Mouse (Mus musculus): Measurements from ENCODE around the gene Ncl. TPM values are rescaled to one million over a fixed set of nuclear protein-coding genes. Genes with fewer than 3 reads are reported as not detected.

The Ncl gene
- total and polyA plus RNA-seq, 2 experiments from 2014 or later, result 29.8 to 209 TPM

DNA sequence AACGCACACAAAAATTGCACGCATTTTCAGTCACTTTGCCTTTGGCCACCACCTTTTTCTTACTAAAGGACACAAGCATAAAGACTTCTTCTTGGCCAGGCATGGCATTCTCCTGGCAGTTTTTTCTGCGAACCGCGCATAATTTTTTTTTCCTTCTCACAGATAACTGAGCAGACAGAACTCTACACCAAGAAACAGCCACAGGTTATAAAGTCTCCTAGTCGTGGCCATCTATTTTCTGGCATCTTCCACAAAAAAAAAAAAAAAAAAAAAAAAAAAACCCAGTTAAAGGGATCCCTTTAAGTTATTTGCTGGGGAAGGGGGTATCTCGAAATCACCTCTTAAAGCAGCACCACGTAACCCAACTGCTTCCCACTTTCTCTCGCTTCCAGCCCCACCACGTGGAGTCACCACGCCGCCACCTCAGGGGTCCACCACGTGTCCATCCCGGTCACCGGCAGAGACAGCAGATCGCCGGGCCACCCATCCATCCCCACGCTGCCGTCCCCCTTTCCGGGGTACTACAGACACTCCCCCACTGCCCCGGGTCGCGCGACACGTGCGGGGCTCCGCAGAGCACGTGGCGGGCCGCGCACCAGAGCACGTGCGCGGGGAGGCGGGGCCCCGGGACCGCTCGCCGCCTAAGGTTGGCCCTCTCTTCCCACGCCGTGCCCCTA lies 833 bp downstream of the Ncl start:
- Histone ChIP-seq H3K36me3 (ENCODE audit: insufficient read depth, low read length) (peaks cover 29% of the 10 kb centered on the region), H3K9ac (replicated peaks; ENCODE audit: low read length, poor library complexity, severe bottlenecking) (peak overlapping the region; percentile 97), H3K27ac (ENCODE audit: low read depth, low read length) (peak overlapping the region; percentile 100), H3K4me1 (ENCODE audit: insufficient read depth, low read length) (peaks cover 4% of the 10 kb centered on the region; the same call in 1 of the 2 replicates), H3K9me3 (ENCODE audit: low read length) (no peaks in the 10 kb centered on the region), H3K4me3 (ENCODE audit: low read depth, low read length) (peak overlapping the region; percentile 78), H3K4me2 (ENCODE audit: low read depth, low read length, poor library complexity, severe bottlenecking) (peak overlapping the region; percentile 63), H3K27me3 (ENCODE audit: insufficient read depth, low read length) (no peaks in the 10 kb centered on the region)
- no peak for TF ChIP-seq CTCF (IDR thresholded peaks at IDR 0.05)
- DNase-seq (ENCODE audit: low spot score), result no peak
- under 1% methylated on average over 41 of the region's 41 CpGs for WGBS
- ATAC-seq (ENCODE audit: low FRiP score), result peak; percentile 58

GRCm38 (mm10) chr1:86354186-86354585 lies 5.0 kb downstream of the Ncl start:
- Histone ChIP-seq H3K36me3 (ENCODE audit: insufficient read depth, low read length) (peaks cover 59% of the 10 kb centered on the region), H3K27ac (ENCODE audit: low read depth, low read length) (no peak overlapping the region), H3K4me3 (ENCODE audit: low read depth, low read length) (no peak overlapping the region), H3K4me1 (ENCODE audit: insufficient read depth, low read length) (no peaks in the 10 kb centered on the region), H3K9ac (replicated peaks; ENCODE audit: low read length, poor library complexity, severe bottlenecking) (no peak overlapping the region), H3K27me3 (ENCODE audit: insufficient read depth, low read length) (no peaks in the 10 kb centered on the region), H3K4me2 (ENCODE audit: low read depth, low read length, poor library complexity, severe bottlenecking) (no peak overlapping the region), H3K9me3 (ENCODE audit: low read length) (no peaks in the 10 kb centered on the region)
- ATAC-seq (ENCODE audit: low FRiP score) (no peak), DNase-seq (ENCODE audit: low spot score) (no peak)
- TF ChIP-seq CTCF (IDR thresholded peaks at IDR 0.05), result no peak
- WGBS, result 88% methylated on average over 2 of the region's 2 CpGs

GRCm38 (mm10) chr1:86350576-86350975 lies 8.6 kb downstream of the Ncl start:
- H3K9me3 ChIP-seq (ENCODE audit: low read length), result no peaks in the 10 kb centered on the region
- H3K4me2 ChIP-seq (ENCODE audit: low read depth, low read length, poor library complexity, severe bottlenecking), result no peak overlapping the region
- ATAC-seq (ENCODE audit: low FRiP score), result no peak
- 93% methylated on average over 8 of the region's 8 CpGs for WGBS
- DNase-seq (ENCODE audit: low spot score), result no peak
- H3K27ac ChIP-seq (ENCODE audit: low read depth, low read length), result no peak overlapping the region
- TF ChIP-seq CTCF (IDR thresholded peaks at IDR 0.05), result no peak
- H3K9ac ChIP-seq (replicated peaks; ENCODE audit: low read length, poor library complexity, severe bottlenecking), result no peak overlapping the region
- H3K27me3 ChIP-seq (ENCODE audit: insufficient read depth, low read length), result no peaks in the 10 kb centered on the region
- H3K4me3 ChIP-seq (ENCODE audit: low read depth, low read length), result no peak overlapping the region
- H3K36me3 ChIP-seq (ENCODE audit: insufficient read depth, low read length), result peaks cover 51% of the 10 kb centered on the region
- no peaks in the 10 kb centered on the region for H3K4me1 ChIP-seq (ENCODE audit: insufficient read depth, low read length)

- no peak overlapping the region for H3K4me2 ChIP-seq (ENCODE audit: low read depth, low read length, poor library complexity, severe bottlenecking)
- no peak for TF ChIP-seq CTCF (IDR thresholded peaks at IDR 0.05)
- H3K27me3 ChIP-seq (ENCODE audit: insufficient read depth, low read length), result no peaks in the 10 kb centered on the region
- no peak overlapping the region for H3K4me3 ChIP-seq (ENCODE audit: low read depth, low read length)
- H3K9me3 ChIP-seq (ENCODE audit: low read length), result no peaks in the 10 kb centered on the region
- no peak overlapping the region for H3K27ac ChIP-seq (ENCODE audit: low read depth, low read length)
- H3K9ac ChIP-seq (replicated peaks; ENCODE audit: low read length, poor library complexity, severe bottlenecking), result no peak overlapping the region
- no peaks in the 10 kb centered on the region for H3K4me1 ChIP-seq (ENCODE audit: insufficient read depth, low read length)
- peaks cover 44% of the 10 kb centered on the region for H3K36me3 ChIP-seq (ENCODE audit: insufficient read depth, low read length)
- ATAC-seq (ENCODE audit: low FRiP score), result no peak
- 88% methylated on average over 1 of the region's 1 CpGs for WGBS
- DNase-seq (ENCODE audit: low spot score), result no peak
Observed at GRCm38 (mm10) chr1:86349696-86350095, 9.5 kb downstream of the Ncl start.

DNA sequence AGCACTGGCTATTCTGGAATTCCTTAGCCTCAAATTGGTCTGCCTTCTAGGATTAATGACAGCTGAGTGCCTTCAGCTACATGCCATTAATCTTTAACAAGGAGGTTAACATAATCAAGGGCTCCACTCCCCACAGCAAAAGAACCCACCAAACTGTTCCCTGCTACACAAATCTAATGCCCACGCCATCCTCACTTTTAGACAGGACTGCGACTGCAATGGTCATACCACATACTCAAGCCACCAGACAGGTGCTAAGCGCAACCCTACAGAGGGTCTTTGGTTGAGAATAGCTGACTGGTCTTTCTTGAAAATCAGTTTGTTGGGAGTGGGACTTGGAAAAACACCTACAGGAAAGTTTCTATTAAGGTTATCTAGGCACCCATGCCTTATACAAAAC lies 10.0 kb downstream of the Ncl start:
- DNase-seq (ENCODE audit: low spot score) (no peak), ATAC-seq (ENCODE audit: low FRiP score) (no peak)
- Histone ChIP-seq H3K4me3 (ENCODE audit: low read depth, low read length) (no peak overlapping the region), H3K4me2 (ENCODE audit: low read depth, low read length, poor library complexity, severe bottlenecking) (no peak overlapping the region), H3K27ac (ENCODE audit: low read depth, low read length) (no peak overlapping the region), H3K9ac (replicated peaks; ENCODE audit: low read length, poor library complexity, severe bottlenecking) (no peak overlapping the region), H3K36me3 (ENCODE audit: insufficient read depth, low read length) (peaks cover 43% of the 10 kb centered on the region), H3K27me3 (ENCODE audit: insufficient read depth, low read length) (no peaks in the 10 kb centered on the region), H3K4me1 (ENCODE audit: insufficient read depth, low read length) (no peaks in the 10 kb centered on the region), H3K9me3 (ENCODE audit: low read length) (no peaks in the 10 kb centered on the region)
- no peak for TF ChIP-seq CTCF (IDR thresholded peaks at IDR 0.05)
- WGBS, result 95% methylated on average over 3 of the region's 3 CpGs

GRCm38 (mm10) chr1:86348801-86349200 lies 10.4 kb downstream of the Ncl start:
- Histone ChIP-seq H3K9ac (replicated peaks; ENCODE audit: low read length, poor library complexity, severe bottlenecking) (no peak overlapping the region), H3K36me3 (ENCODE audit: insufficient read depth, low read length) (peaks cover 41% of the 10 kb centered on the region), H3K9me3 (ENCODE audit: low read length) (no peaks in the 10 kb centered on the region), H3K4me2 (ENCODE audit: low read depth, low read length, poor library complexity, severe bottlenecking) (no peak overlapping the region), H3K27ac (ENCODE audit: low read depth, low read length) (no peak overlapping the region), H3K27me3 (ENCODE audit: insufficient read depth, low read length) (no peaks in the 10 kb centered on the region), H3K4me3 (ENCODE audit: low read depth, low read length) (no peak overlapping the region), H3K4me1 (ENCODE audit: insufficient read depth, low read length) (no peaks in the 10 kb centered on the region)
- TF ChIP-seq CTCF (IDR thresholded peaks at IDR 0.05), result peak; percentile 63
- peak; percentile 26 for DNase-seq (ENCODE audit: low spot score)
- WGBS, result 76% methylated on average over 4 of the region's 4 CpGs
- no peak for ATAC-seq (ENCODE audit: low FRiP score)
